ENCODE assay signal across 9 mouse cellular contexts in the genomic region with DNA sequence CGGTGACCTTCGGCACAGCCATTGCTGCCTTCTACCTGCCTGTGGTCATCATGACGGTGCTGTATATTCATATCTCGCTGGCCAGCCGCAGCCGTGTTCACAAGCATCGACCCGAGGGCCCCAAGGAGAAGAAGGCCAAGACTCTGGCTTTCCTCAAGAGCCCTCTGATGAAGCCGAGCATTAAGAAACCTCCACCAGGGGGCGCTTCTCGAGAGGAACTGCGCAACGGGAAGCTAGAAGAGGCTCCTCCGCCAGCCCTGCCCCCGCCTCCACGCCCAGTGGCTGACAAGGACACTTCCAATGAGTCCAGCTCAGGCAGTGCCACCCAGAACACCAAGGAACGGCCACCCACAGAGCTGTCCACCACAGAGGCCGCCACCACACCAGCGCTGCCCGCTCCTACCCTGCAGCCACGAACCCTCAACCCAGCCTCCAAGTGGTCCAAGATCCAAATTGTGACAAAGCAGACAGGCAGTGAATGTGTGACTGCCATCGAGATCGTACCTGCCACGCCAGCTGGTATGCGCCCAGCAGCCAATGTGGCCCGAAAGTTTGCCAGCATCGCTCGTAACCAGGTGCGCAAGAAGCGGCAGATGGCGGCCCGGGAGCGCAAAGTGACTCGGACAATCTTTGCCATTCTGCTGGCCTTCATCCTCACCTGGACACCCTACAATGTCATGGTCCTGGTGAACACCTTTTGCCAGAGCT. TPM values are rescaled to one million over a fixed set of nuclear protein-coding genes. Genes with fewer than 3 reads are reported as not detected.
A peak's percentile ranks its signal among the peaks of the same experiment; 100 is the strongest.
DNase-seq lines count a peak whose midpoint lies in the region; ATAC-seq and TF ChIP-seq lines count a peak whose summit lies in the region.
"Had no signal": no experiment of that assay in that cellular context is flagged by ENCODE, and none has a peak within 500 bp of the region (broad histone marks: within the 10 kb centered on the region; RNA-seq: fewer than 3 reads in every experiment).

No protein-coding gene starts in this region.

- H3K27me3 ChIP-seq in G1E (ENCODE audit: insufficient read depth, low read length): peaks cover 51% of the 10 kb centered on the region
- H3K27me3 ChIP-seq in embryonic facial prominence, embryonic 14.5 days (replicated peaks; ENCODE audit: control insufficient read depth, insufficient read depth, low read length): peaks cover 18% of the 10 kb centered on the region
- H3K27me3 ChIP-seq in lung, postnatal 0 days (replicated peaks; ENCODE audit: insufficient read depth, low read length): peaks cover 11% of the 10 kb centered on the region; the same call in 1 of the 2 replicates

- peaks cover 51% of the 10 kb centered on the region for H3K4me1 ChIP-seq in G1E (ENCODE audit: insufficient read depth, low read depth, low read length)
- peaks cover 22% of the 10 kb centered on the region for H3K4me1 ChIP-seq in embryonic facial prominence, embryonic 14.5 days (ENCODE audit: control insufficient read depth, insufficient read depth, low read length)
- peaks cover 18% of the 10 kb centered on the region; the same call in 1 of the 2 replicates for H3K4me1 ChIP-seq in lung, postnatal 0 days (ENCODE audit: insufficient read depth, low read depth, low read length)

- no peak overlapping the region for H3K27ac ChIP-seq in embryonic facial prominence, embryonic 14.5 days (replicated peaks; ENCODE audit: low read depth, low read length)
- no peak overlapping the region for H3K27ac ChIP-seq in lung, postnatal 0 days (ENCODE audit: low read length)

- peak; percentile 36 for TF ChIP-seq CTCF in G1E (IDR thresholded peaks at IDR 0.05; ENCODE audit: low read depth, low read length)
- peak; percentile 79 for TF ChIP-seq CTCF in lung, postnatal 0 days (IDR thresholded peaks at IDR 0.05)

- H3K4me2 ChIP-seq in embryonic facial prominence, embryonic 14.5 days (ENCODE audit: low read depth, low read length): peak overlapping the region; percentile 21
- 0 out of 2 replicates have a peak overlapping the region, but pooled peaks have one; percentile 30 for H3K4me2 ChIP-seq in lung, postnatal 0 days (replicated peaks; ENCODE audit: low read depth, low read length)

- peak overlapping the region; percentile 14; the same call in 1 of the 2 replicates for H3K4me3 ChIP-seq in G1E (ENCODE audit: low read depth, low read length)
- H3K4me3 ChIP-seq in embryonic facial prominence, embryonic 14.5 days (ENCODE audit: low read depth, low read length): no peak overlapping the region
- H3K4me3 ChIP-seq in lung, postnatal 0 days (ENCODE audit: low read depth, low read length): no peak overlapping the region

- 47% methylated on average over 26 of the region's 34 CpGs for WGBS in embryonic facial prominence, embryonic 14.5 days
- 45% methylated on average over 34 of the region's 34 CpGs for WGBS in lung, postnatal 0 days

- peaks cover 11% of the 10 kb centered on the region for H3K9me3 ChIP-seq in G1E (replicated peaks)
- no peaks in the 10 kb centered on the region for H3K9me3 ChIP-seq in embryonic facial prominence, embryonic 14.5 days (ENCODE audit: control insufficient read depth, low read length)
- H3K9me3 ChIP-seq in lung, postnatal 0 days (ENCODE audit: low read length): no peaks in the 10 kb centered on the region

- ATAC-seq in G1E (ENCODE audit: extremely low read depth, insufficient number of reproducible peaks, low FRiP score, poor library complexity, severe bottlenecking): no peak
- no peak for ATAC-seq in embryonic facial prominence, embryonic 14.5 days (ENCODE audit: low read depth)
- ATAC-seq in lung, postnatal 0 days: peak; percentile 19; the same call in 1 of the 2 replicates
- ATAC-seq in activated CD4-positive, CD25-positive, alpha-beta regulatory T cell, adult 4 months: no peak

- peak; percentile 60 for DNase-seq in G1E (ENCODE audit: low spot score)
- peak; percentile 82 to 91 for DNase-seq in adrenal gland, postnatal 36 days
- peak; percentile 68 for DNase-seq in embryonic facial prominence, embryonic 14.5 days (ENCODE audit: low spot score)
- peak; percentile 76 to 86 for DNase-seq in heart, postnatal 14 days
- DNase-seq in layer of hippocampus, adult 9-11 months: peak; percentile 79
- DNase-seq in lung, postnatal 0 days (ENCODE audit: low spot score): peak; percentile 78
- peak; percentile 82 to 87 for DNase-seq in right cerebral cortex, adult 2 months (ENCODE audit: low spot score in 2 of 2)

- no peak overlapping the region for H3K9ac ChIP-seq in embryonic facial prominence, embryonic 14.5 days (ENCODE audit: low read depth, low read length)
- H3K9ac ChIP-seq in lung, postnatal 0 days (replicated peaks; ENCODE audit: low read depth): no peak overlapping the region

- intact Hi-C loops in heart, postnatal 14 days (cut with DNase I): no loop called here

- no peak for TF ChIP-seq EP300 in lung, postnatal 0 days (IDR thresholded peaks at IDR 0.05)

- H3K36me3 ChIP-seq in G1E (replicated peaks): peaks cover 25% of the 10 kb centered on the region
- H3K36me3 ChIP-seq in embryonic facial prominence, embryonic 14.5 days (ENCODE audit: control insufficient read depth, insufficient read depth, low read length): peaks cover 10% of the 10 kb centered on the region; the same call in 1 of the 2 replicates
- H3K36me3 ChIP-seq in lung, postnatal 0 days (ENCODE audit: insufficient read depth, low read length): no peaks in the 10 kb centered on the region

RNA-seq across cellular contexts. Expression of a gene that starts 0.9 kb away (rescaled TPM):
- 0.60 TPM in 1 of 2 replicates, not detected in the other for total RNA-seq in G1E (2014; fragmentation: Nextera tagmentation)
- total RNA-seq in G1E (2017): 0.11 and 0.23 TPM in 2 replicates
- 0.04 TPM in 1 of 2 replicates, not detected in the other for polyA plus RNA-seq in G1E (2012)
- 1 to 10 TPM; 2.7 to 2.9 TPM for total RNA-seq in adrenal gland, postnatal 36 days (2021)
- polyA plus RNA-seq in embryonic facial prominence, embryonic 14.5 days (2014; fragmentation: Nextera tagmentation; extraction: Ambion mirVana): 0.31 and 0.47 TPM in 2 replicates
- total RNA-seq in heart, postnatal 14 days (2021): not detected
- 0.12 and 0.16 TPM in 2 replicates for polyA plus RNA-seq in lung, postnatal 0 days (2015; fragmentation: Nextera tagmentation; extraction: Ambion mirVana)
- 1 to 10 TPM in 1 of 2 experiments, under 1 TPM in 1; 0.54 to 1.2 TPM for polyA plus RNA-seq in activated CD4-positive, CD25-positive, alpha-beta regulatory T cell, adult 4 months (2017; shearing (Covaris generic))

RNA-seq across cellular contexts. Expression of a gene that starts 4.1 kb away (rescaled TPM):
- total RNA-seq in G1E (2014; fragmentation: Nextera tagmentation) (4.5 and 4.9 TPM in 2 replicates), G1E (2017) (0.76 and 0.81 TPM in 2 replicates)
- 5.5 and 5.8 TPM in 2 replicates for polyA plus RNA-seq in G1E (2012)
- total RNA-seq in adrenal gland, postnatal 36 days (2021): 10 to 100 TPM in 1 of 2 experiments, 1 to 10 TPM in 1; 6.7 to 11.6 TPM
- 700 and 828 TPM in 2 replicates for polyA plus RNA-seq in embryonic facial prominence, embryonic 14.5 days (2014; fragmentation: Nextera tagmentation; extraction: Ambion mirVana)
- 10 to 100 TPM; 15.7 to 16.8 TPM for total RNA-seq in heart, postnatal 14 days (2021)
- 101 and 104 TPM in 2 replicates for polyA plus RNA-seq in lung, postnatal 0 days (2015; fragmentation: Nextera tagmentation; extraction: Ambion mirVana)
- polyA plus RNA-seq in activated CD4-positive, CD25-positive, alpha-beta regulatory T cell, adult 4 months (2017; shearing (Covaris generic)): 1 to 10 TPM; 1.2 to 2.0 TPM

RNA-seq across cellular contexts. Expression of a gene that starts 17.5 kb away (rescaled TPM):
- total RNA-seq in G1E (2014; fragmentation: Nextera tagmentation) (not detected in 2 replicates), G1E (2017) (1.6 and 1.8 TPM in 2 replicates)
- 0.07 and 0.10 TPM in 2 replicates for polyA plus RNA-seq in G1E (2012)
- total RNA-seq in adrenal gland, postnatal 36 days (2021): not detected
- polyA plus RNA-seq in embryonic facial prominence, embryonic 14.5 days (2014; fragmentation: Nextera tagmentation; extraction: Ambion mirVana): 0.70 and 0.76 TPM in 2 replicates
- total RNA-seq in heart, postnatal 14 days (2021): not detected
- 0.14 and 0.35 TPM in 2 replicates for polyA plus RNA-seq in lung, postnatal 0 days (2015; fragmentation: Nextera tagmentation; extraction: Ambion mirVana)
- polyA plus RNA-seq in activated CD4-positive, CD25-positive, alpha-beta regulatory T cell, adult 4 months (2017; shearing (Covaris generic)): 1 to 10 TPM; 1.6 to 2.4 TPM
- total RNA-seq: layer of hippocampus, adult 8-10 months had no signal

RNA-seq across cellular contexts. Expression of a gene that starts 47.7 kb away (rescaled TPM):
- total RNA-seq in G1E (2014; fragmentation: Nextera tagmentation) (290 and 308 TPM in 2 replicates), G1E (2017) (115 and 146 TPM in 2 replicates)
- 403 and 416 TPM in 2 replicates for polyA plus RNA-seq in G1E (2012)
- 10 to 100 TPM; 45.1 to 48.0 TPM for total RNA-seq in adrenal gland, postnatal 36 days (2021)
- polyA plus RNA-seq in embryonic facial prominence, embryonic 14.5 days (2014; fragmentation: Nextera tagmentation; extraction: Ambion mirVana): 44.9 and 47.4 TPM in 2 replicates
- 10 to 100 TPM; 62.3 to 63.1 TPM for total RNA-seq in heart, postnatal 14 days (2021)
- 50.7 and 54.0 TPM in 2 replicates for polyA plus RNA-seq in lung, postnatal 0 days (2015; fragmentation: Nextera tagmentation; extraction: Ambion mirVana)
- polyA plus RNA-seq in activated CD4-positive, CD25-positive, alpha-beta regulatory T cell, adult 4 months (2017; shearing (Covaris generic)): 100 to 1,000 TPM in 1 of 2 experiments, 10 to 100 TPM in 1; 98.3 to 132 TPM

Comparison
In these comparisons a context has a peak if more than half of its experiments do, and no peak if none do; other contexts are left out.
1. RNA of a gene that starts 4.1 kb away (polyA plus RNA-seq): 700 to 828 TPM in embryonic facial prominence, embryonic 14.5 days and 101 to 104 TPM in lung, postnatal 0 days; 5.5 to 5.8 TPM in G1E and 1.2 to 2.0 TPM in activated CD4-positive, CD25-positive, alpha-beta regulatory T cell, adult 4 months; every median in the first group is over 10 times any median in the second.
2. Peak in every context shown above with its lines, with median percentiles within 50 percentile points of each other: DNase-seq.